ENCODE assay signal across 27 mouse cellular contexts in the genomic region with DNA sequence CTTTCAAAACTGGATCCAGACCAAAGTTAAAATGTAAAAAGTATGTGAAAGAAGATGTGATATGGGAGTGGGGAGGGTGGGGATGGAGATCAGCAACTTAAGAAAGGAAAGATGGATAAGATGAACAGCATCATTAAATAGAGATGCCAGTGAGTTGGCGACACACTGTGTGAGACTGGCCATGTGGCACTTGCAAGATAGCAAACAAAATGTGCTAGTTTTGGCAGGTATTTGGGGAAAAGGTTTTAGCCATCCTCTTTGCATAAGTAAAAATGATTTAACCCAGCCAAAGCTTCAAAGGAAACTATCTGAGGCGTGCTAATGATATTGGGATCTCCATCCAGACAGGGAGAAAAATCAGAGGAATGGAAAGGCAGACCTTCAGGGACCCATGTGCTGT.
"Had no signal": no experiment of that assay in that cellular context is flagged by ENCODE, and none has a peak within 500 bp of the region (broad histone marks: within the 10 kb centered on the region; RNA-seq: fewer than 3 reads in every experiment).

No protein-coding gene starts in this region.

- H3K9me3 ChIP-seq: heart, embryonic 13.5 days; heart, embryonic 15.5 days; hindbrain, embryonic 13.5 days; hindbrain, embryonic 15.5 days; kidney, embryonic 15.5 days; limb, embryonic 13.5 days; limb, embryonic 15.5 days; liver, embryonic 12.5 days had no signal

- DNase-seq: gastrocnemius, adult 2 months; gastrocnemius, postnatal 10 days; gastrocnemius, postnatal 25 days; heart, adult 18-20 months; heart, postnatal 14 days; heart, postnatal 36 days; kidney, adult 11 months; kidney, adult 2 months; kidney, adult 9 months; kidney, postnatal 14 days; kidney, postnatal 36 days; layer of hippocampus, adult 9-11 months; layer of hippocampus, postnatal 36 days; left cerebral cortex, postnatal 4 days had no signal

- H3K36me3 ChIP-seq: heart, embryonic 13.5 days; heart, embryonic 15.5 days; hindbrain, embryonic 13.5 days; hindbrain, embryonic 15.5 days; kidney, embryonic 15.5 days; limb, embryonic 13.5 days; limb, embryonic 15.5 days; liver, embryonic 12.5 days had no signal

- H3K9ac ChIP-seq: heart, embryonic 13.5 days; heart, embryonic 15.5 days; hindbrain, embryonic 13.5 days; hindbrain, embryonic 15.5 days; kidney, embryonic 15.5 days; limb, embryonic 13.5 days; limb, embryonic 15.5 days; liver, embryonic 12.5 days; liver, embryonic 14.5 days had no signal

- H3K4me3 ChIP-seq: gastrocnemius, adult 2 months; heart, embryonic 13.5 days; heart, embryonic 15.5 days; hindbrain, embryonic 13.5 days; hindbrain, embryonic 15.5 days; kidney, embryonic 15.5 days; limb, embryonic 13.5 days; limb, embryonic 15.5 days; liver, embryonic 12.5 days had no signal

- H3K27ac ChIP-seq: gastrocnemius, adult 2 months; heart, embryonic 13.5 days; heart, embryonic 15.5 days; hindbrain, embryonic 13.5 days; hindbrain, embryonic 15.5 days; hindbrain, postnatal 0 days; kidney, embryonic 15.5 days; kidney, postnatal 0 days; limb, embryonic 13.5 days; limb, embryonic 15.5 days; liver, embryonic 12.5 days; liver, embryonic 14.5 days had no signal

- H3K4me1 ChIP-seq: kidney, embryonic 15.5 days; limb, embryonic 13.5 days; limb, embryonic 15.5 days had no signal

- H3K4me2 ChIP-seq: heart, embryonic 11.5 days; heart, embryonic 13.5 days; heart, embryonic 15.5 days; hindbrain, embryonic 13.5 days; hindbrain, embryonic 15.5 days; kidney, embryonic 15.5 days; limb, embryonic 13.5 days; limb, embryonic 15.5 days; liver, embryonic 12.5 days had no signal

- H3K27me3 ChIP-seq: heart, embryonic 15.5 days; hindbrain, embryonic 13.5 days; hindbrain, embryonic 15.5 days; kidney, embryonic 15.5 days; limb, embryonic 13.5 days; limb, embryonic 15.5 days; liver, embryonic 12.5 days had no signal

- ATAC-seq: hindbrain, postnatal 0 days; intestine, embryonic 16.5 days had no signal
